Mouse (Mus musculus): ENCODE results near the gene Nptx1. TPM values are rescaled to one million over a fixed set of nuclear protein-coding genes. Genes with fewer than 3 reads are reported as not detected.

The Nptx1 gene
- total RNA-seq, 1 experiment from 2014 or later = not detected

GRCm38 (mm10) chr11:119552301-119552700 lies 4.7 kb upstream of the Nptx1 start:
- ATAC-seq (replicated peaks; ENCODE audit: low read depth, poor library complexity, severe bottlenecking) = peak; percentile 43; the same call in 1 of the 2 replicates

- ATAC-seq (replicated peaks; ENCODE audit: low read depth, poor library complexity, severe bottlenecking) = no peak
Measured at GRCm38 (mm10) chr11:119551468-119551867, 3.9 kb upstream of the Nptx1 start.

GRCm38 (mm10) chr11:119550546-119551335 lies 3.2 kb upstream of the Nptx1 start:
- ATAC-seq (replicated peaks; ENCODE audit: low read depth, poor library complexity, severe bottlenecking) = no peak

- ATAC-seq (replicated peaks; ENCODE audit: low read depth, poor library complexity, severe bottlenecking) = no peak
Measured at GRCm38 (mm10) chr11:119549371-119549811, 1.8 kb upstream of the Nptx1 start.

GRCm38 (mm10) chr11:119548741-119549370 lies 1.3 kb upstream of the Nptx1 start:
- ATAC-seq (replicated peaks; ENCODE audit: low read depth, poor library complexity, severe bottlenecking) = no peak

GRCm38 (mm10) chr11:119547951-119548591 lies 518 bp upstream of the Nptx1 start:
- no peak for ATAC-seq (replicated peaks; ENCODE audit: low read depth, poor library complexity, severe bottlenecking)

- ATAC-seq (replicated peaks; ENCODE audit: low read depth, poor library complexity, severe bottlenecking) = no peak
Measured at GRCm38 (mm10) chr11:119546496-119547182, 914 bp downstream of the Nptx1 start.

GRCm38 (mm10) chr11:119545741-119546495 lies 1.6 kb downstream of the Nptx1 start:
- ATAC-seq (replicated peaks; ENCODE audit: low read depth, poor library complexity, severe bottlenecking) = 0 out of 2 replicates have a peak, but pooled peaks have one; percentile 30

GRCm38 (mm10) chr11:119545281-119545680 lies 2.3 kb downstream of the Nptx1 start:
- no peak for ATAC-seq (replicated peaks; ENCODE audit: low read depth, poor library complexity, severe bottlenecking)

GRCm38 (mm10) chr11:119544518-119545105 lies 2.9 kb downstream of the Nptx1 start:
- ATAC-seq (replicated peaks; ENCODE audit: low read depth, poor library complexity, severe bottlenecking) = no peak

- ATAC-seq (replicated peaks; ENCODE audit: low read depth, poor library complexity, severe bottlenecking) = no peak
Measured at GRCm38 (mm10) chr11:119543816-119544517, 3.6 kb downstream of the Nptx1 start.

GRCm38 (mm10) chr11:119542886-119543285 lies 4.7 kb downstream of the Nptx1 start:
- ATAC-seq (replicated peaks; ENCODE audit: low read depth, poor library complexity, severe bottlenecking) = no peak

- no peak for ATAC-seq (replicated peaks; ENCODE audit: low read depth, poor library complexity, severe bottlenecking)
Measured at GRCm38 (mm10) chr11:119542371-119542770, 5.2 kb downstream of the Nptx1 start.

GRCm38 (mm10) chr11:119541082-119541481 lies 6.5 kb downstream of the Nptx1 start:
- no peak for ATAC-seq (replicated peaks; ENCODE audit: low read depth, poor library complexity, severe bottlenecking)

GRCm38 (mm10) chr11:119540560-119540959 lies 7.0 kb downstream of the Nptx1 start:
- no peak for ATAC-seq (replicated peaks; ENCODE audit: low read depth, poor library complexity, severe bottlenecking)

- peak; percentile 36; the same call in 1 of the 2 replicates for ATAC-seq (replicated peaks; ENCODE audit: low read depth, poor library complexity, severe bottlenecking)
Measured at GRCm38 (mm10) chr11:119539944-119540343, 7.6 kb downstream of the Nptx1 start.

- ATAC-seq (replicated peaks; ENCODE audit: low read depth, poor library complexity, severe bottlenecking) = no peak
Measured at GRCm38 (mm10) chr11:119533745-119534144, 13.8 kb downstream of the Nptx1 start.

- ATAC-seq (replicated peaks; ENCODE audit: low read depth, poor library complexity, severe bottlenecking) = no peak
Measured at GRCm38 (mm10) chr11:119532460-119532859, 15.1 kb downstream of the Nptx1 start.

- no peak for ATAC-seq (replicated peaks; ENCODE audit: low read depth, poor library complexity, severe bottlenecking)
Measured at GRCm38 (mm10) chr11:119528930-119529329, 18.6 kb downstream of the Nptx1 start.
